Mouse (Mus musculus): ENCODE data around the gene Esp15. TPM values are rescaled to one million over a fixed set of nuclear protein-coding genes. Genes with fewer than 3 reads are reported as not detected.
"Not testable (repeated sequence)": the region's sequence is repeated elsewhere in the genome, so short reads cannot be mapped to it uniquely, and the experiment has no call there.

Gene Esp15
- polyA plus RNA-seq (2014; fragmentation: Nextera tagmentation; extraction: Ambion mirVana): not detected in 2 replicates

DNA sequence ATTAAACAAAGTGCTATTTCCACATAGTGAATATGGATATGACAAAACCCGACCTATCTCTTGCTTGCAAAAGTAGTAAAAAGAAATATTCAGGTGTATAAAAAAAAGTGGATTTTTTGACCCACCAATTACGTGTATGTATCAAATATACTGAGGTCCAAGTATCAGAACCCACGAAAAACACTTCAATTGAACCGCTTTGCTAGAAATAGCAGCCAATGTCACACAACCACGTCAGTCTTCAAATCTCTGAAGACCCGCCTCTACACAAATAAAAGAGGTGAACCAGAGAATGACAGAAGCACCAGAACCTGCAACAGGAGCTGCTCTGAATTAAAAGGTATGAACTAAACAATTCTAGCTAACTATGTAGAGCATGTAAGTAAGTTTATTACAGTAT is at the start of gene Esp15:
Gene Esp15, plus strand, starts transcription at position 301 of the 400 bp plus-strand sequence.
- 71% methylated on average over 6 of the region's 6 CpGs for WGBS
- not testable (repeated sequence) for H3K4me3 ChIP-seq (replicated peaks; ENCODE audit: low read depth, low read length); H3K9ac ChIP-seq (replicated peaks; ENCODE audit: low read length); H3K9me3 ChIP-seq (ENCODE audit: control insufficient read depth, low read length); H3K4me2 ChIP-seq (ENCODE audit: low read length); H3K36me3 ChIP-seq (ENCODE audit: control insufficient read depth, insufficient read depth, low read length); H3K4me1 ChIP-seq (ENCODE audit: control insufficient read depth, insufficient read depth, low read length); ATAC-seq (ENCODE audit: low FRiP score, low TSS enrichment); H3K27me3 ChIP-seq (ENCODE audit: control insufficient read depth, insufficient read depth, low read length); DNase-seq; H3K27ac ChIP-seq (replicated peaks; ENCODE audit: low read depth, low read length)

DNA sequence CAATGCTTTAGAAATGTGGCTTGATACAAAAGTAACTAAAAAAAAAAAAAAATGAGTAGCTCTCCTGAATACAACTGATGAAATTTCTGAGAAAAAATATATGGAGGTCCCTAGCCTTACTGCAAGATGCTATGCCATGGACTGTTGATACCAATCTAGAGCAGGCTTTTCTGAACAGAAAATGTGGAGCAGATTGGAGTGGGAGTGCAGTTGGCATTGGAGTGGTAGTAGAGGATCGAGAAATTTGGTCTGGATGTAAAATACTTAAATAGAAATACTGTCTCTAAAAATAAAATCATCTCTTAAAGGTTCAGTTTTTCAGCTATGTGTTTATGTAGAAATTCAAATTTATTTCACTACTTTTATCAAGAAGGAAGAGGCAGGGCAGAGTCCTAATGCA is 49.2 kb upstream of the Esp15 start:
- ATAC-seq (ENCODE audit: low FRiP score, low TSS enrichment): no peak
- Histone ChIP-seq H3K36me3 (ENCODE audit: control insufficient read depth, insufficient read depth, low read length) (no peaks in the 10 kb centered on the region), H3K4me3 (replicated peaks; ENCODE audit: low read depth, low read length) (no peak overlapping the region), H3K9me3 (ENCODE audit: control insufficient read depth, low read length) (peaks cover 9% of the 10 kb centered on the region; the same call in 1 of the 2 replicates), H3K4me2 (ENCODE audit: low read length) (no peak overlapping the region), H3K27ac (replicated peaks; ENCODE audit: low read depth, low read length) (no peak overlapping the region), H3K4me1 (ENCODE audit: control insufficient read depth, insufficient read depth, low read length) (no peaks in the 10 kb centered on the region), H3K9ac (replicated peaks; ENCODE audit: low read length) (no peak overlapping the region), H3K27me3 (ENCODE audit: control insufficient read depth, insufficient read depth, low read length) (no peaks in the 10 kb centered on the region)
- WGBS: 58% methylated on average over 1 of the region's 1 CpGs
- DNase-seq: no peak

Other genes starting within 250 kb of the Esp15 start
- gene Esp18, start 234.6 kb upstream of the Esp15 start, polyA plus RNA-seq (2014; fragmentation: Nextera tagmentation; extraction: Ambion mirVana): not detected in 2 replicates
- not detected in 2 replicates for gene Esp16, start 104.8 kb upstream of the Esp15 start, polyA plus RNA-seq (2014; fragmentation: Nextera tagmentation; extraction: Ambion mirVana)